Mouse (Mus musculus) common myeloid progenitor, adult 5-6 weeks (primary cell): ENCODE results near the gene Epha7. TPM values are rescaled to one million over a fixed set of nuclear protein-coding genes. Genes with fewer than 3 reads are reported as not detected.

Experiments used
- ATAC-seq: replicated peaks from 2 replicates; pipeline ENCODE4 v1.8.0; 2016; ENCODE audit warnings: low read depth, mild to moderate bottlenecking, moderate TSS enrichment, inconsistent platforms; ENCODE audit not compliant: poor library complexity, severe bottlenecking
- total RNA-seq: library from RNA; stranded (forward); fragments of 200-1000, 187-1606 nt; gene quantifications from 2 replicates; pipeline ENCODE4 v1.2.3, GENCODE M21; 2017

Epha7 gene
- total RNA-seq, 1 experiment from 2014 or later = 7.4 TPM

DNA sequence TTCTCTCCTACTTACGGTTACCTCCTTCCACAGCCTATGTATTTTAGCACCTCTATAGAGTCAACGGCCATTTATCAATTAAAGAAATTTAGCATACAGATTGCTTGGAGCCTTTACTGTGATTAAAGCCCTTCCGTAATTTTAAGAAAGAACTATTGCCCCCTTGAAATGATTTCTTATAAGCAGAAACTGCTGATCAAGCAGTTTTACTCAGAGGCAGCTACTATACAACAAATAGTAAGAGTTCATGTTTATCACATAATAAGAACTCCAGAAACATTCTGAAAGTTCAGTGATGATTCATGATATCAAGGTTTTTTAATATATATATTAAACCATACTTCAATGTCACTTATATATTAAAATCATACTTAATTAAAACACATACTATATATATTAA is 197.4 kb downstream of the Epha7 start:
- ATAC-seq = no peak
